Comparison of ENCODE assay signal across 10 mouse cellular contexts in genomic region chr1:62784084-62784392, GRCm38 (mm10).
DNase-seq lines count a peak whose midpoint lies in the region; ATAC-seq and TF ChIP-seq lines count a peak whose summit lies in the region.
"Had no signal": no experiment of that assay in that cellular context is flagged by ENCODE, and none has a peak within 500 bp of the region (broad histone marks: within the 10 kb centered on the region; RNA-seq: fewer than 3 reads in every experiment).

No protein-coding gene starts in this region.

- no peak overlapping the region for H3K4me3 ChIP-seq in forebrain, embryonic 15.5 days
- H3K4me3 ChIP-seq in kidney, embryonic 15.5 days (replicated peaks), result no peak overlapping the region

- peak overlapping the region; percentile 82 for H3K27ac ChIP-seq in forebrain, embryonic 15.5 days (replicated peaks)
- no peak overlapping the region for H3K27ac ChIP-seq in kidney, embryonic 15.5 days
- H3K27ac ChIP-seq: stomach, postnatal 0 days had no signal

- no peak for TF ChIP-seq CTCF in brain, embryonic 14.5 days (IDR thresholded peaks at IDR 0.05; ENCODE audit: borderline replicate concordance, extremely low read depth, insufficient read depth, insufficient read length)

- peaks cover 28% of the 10 kb centered on the region for H3K4me1 ChIP-seq in forebrain, embryonic 15.5 days
- peaks cover 14% of the 10 kb centered on the region for H3K4me1 ChIP-seq in kidney, embryonic 15.5 days

- ATAC-seq in forebrain, embryonic 15.5 days (replicated peaks), result peak; percentile 46
- no peak for ATAC-seq in kidney, embryonic 15.5 days (replicated peaks; ENCODE audit: low FRiP score)

- no peak overlapping the region for H3K9ac ChIP-seq in forebrain, embryonic 15.5 days (replicated peaks)
- no peak overlapping the region for H3K9ac ChIP-seq in kidney, embryonic 15.5 days

- no peaks in the 10 kb centered on the region for H3K36me3 ChIP-seq in forebrain, embryonic 15.5 days
- no peaks in the 10 kb centered on the region for H3K36me3 ChIP-seq in kidney, embryonic 15.5 days

- DNase-seq in gastrocnemius, postnatal 4 days (ENCODE audit: low spot score in 2 of 2), result peak; percentile 38 to 68
- DNase-seq in gastrocnemius, adult 8-10 months (ENCODE audit: low spot score in 2 of 2), result no peak
- DNase-seq in brain, embryonic 14.5 days (ENCODE audit: low read depth), result peak; percentile 88
- peak; percentile 46 to 48 for DNase-seq in layer of hippocampus, postnatal 25 days (ENCODE audit: extremely low spot score in 1 of 2, low spot score in 1 of 2)
- no peak for DNase-seq in adrenal gland, postnatal 10 days
- DNase-seq in embryo, embryonic 10.5 days (ENCODE audit: low spot score), result no peak
- DNase-seq: lung, postnatal 36 days had no signal

- WGBS in forebrain, embryonic 15.5 days, result 44% methylated on average over 5 of the region's 5 CpGs
- WGBS in kidney, embryonic 15.5 days, result 65% methylated on average over 5 of the region's 5 CpGs

- no peaks in the 10 kb centered on the region for H3K27me3 ChIP-seq in forebrain, embryonic 15.5 days
- peaks cover 32% of the 10 kb centered on the region for H3K27me3 ChIP-seq in kidney, embryonic 15.5 days

- no peak overlapping the region for H3K4me2 ChIP-seq in forebrain, embryonic 15.5 days (replicated peaks)
- no peak overlapping the region for H3K4me2 ChIP-seq in kidney, embryonic 15.5 days

- no peaks in the 10 kb centered on the region for H3K9me3 ChIP-seq in forebrain, embryonic 15.5 days
- H3K9me3 ChIP-seq in kidney, embryonic 15.5 days (replicated peaks), result no peaks in the 10 kb centered on the region

- TF ChIP-seq POLR2A in brain, embryonic 14.5 days (IDR thresholded peaks at IDR 0.05; ENCODE audit: borderline replicate concordance, extremely low read depth, insufficient read depth, insufficient read length, poor library complexity, severe bottlenecking), result no peak

Comparison
In these comparisons a context has a peak if more than half of its experiments do, and no peak if none do; other contexts are left out.
1. DNase-seq: peak in gastrocnemius, postnatal 4 days (2 of 2), brain, embryonic 14.5 days (single experiment) and layer of hippocampus, postnatal 25 days (2 of 2); none in gastrocnemius, adult 8-10 months (0 of 2), adrenal gland, postnatal 10 days (single experiment) and embryo, embryonic 10.5 days (single experiment).